Mouse (Mus musculus) kidney, postnatal 14 days (tissue): ENCODE data around the gene 9530003J23Rik.
"Not testable (repeated sequence)": the region's sequence is repeated elsewhere in the genome, so short reads cannot be mapped to it uniquely, and the experiment has no call there.

Experiments
- DNase-seq: peaks from one replicate; pipeline ENCODE4 v3.0.0; 2022; ENCODE audit warnings: mixed read lengths

The 9530003J23Rik gene

GRCm38 (mm10) chr10:117238603-117239002, at the start of gene 9530003J23Rik:
TSS of gene 9530003J23Rik (minus strand) at chr10:117238703.
- no peak for DNase-seq

- DNase-seq: no peak
Observed at GRCm38 (mm10) chr10:117287226-117287850, 48.8 kb upstream of the 9530003J23Rik start.

- DNase-seq: no peak
Observed at GRCm38 (mm10) chr10:117286366-117286970, 48.0 kb upstream of the 9530003J23Rik start.

- not testable (repeated sequence) for DNase-seq
Observed at GRCm38 (mm10) chr10:117285584-117285983, 47.1 kb upstream of the 9530003J23Rik start.

GRCm38 (mm10) chr10:117284578-117285520, 46.3 kb upstream of the 9530003J23Rik start:
- no peak for DNase-seq

- DNase-seq: no peak
Observed at GRCm38 (mm10) chr10:117283871-117284577, 45.5 kb upstream of the 9530003J23Rik start.

GRCm38 (mm10) chr10:117283196-117283595, 44.7 kb upstream of the 9530003J23Rik start:
- DNase-seq: not testable (repeated sequence)

- no peak for DNase-seq
Observed at GRCm38 (mm10) chr10:117282551-117282950, 44.0 kb upstream of the 9530003J23Rik start.

- DNase-seq: peak; percentile 37
Observed at GRCm38 (mm10) chr10:117282049-117282448, 43.5 kb upstream of the 9530003J23Rik start, which contains the start of gene Lyz2. TSS of gene Lyz2 (minus strand) at chr10:117282321.

GRCm38 (mm10) chr10:117281381-117281920, 42.9 kb upstream of the 9530003J23Rik start:
- no peak for DNase-seq

GRCm38 (mm10) chr10:117280000-117280399, 41.5 kb upstream of the 9530003J23Rik start:
- DNase-seq: no peak

GRCm38 (mm10) chr10:117278510-117278909, 40.0 kb upstream of the 9530003J23Rik start:
- not testable (repeated sequence) for DNase-seq

GRCm38 (mm10) chr10:117277779-117278178, 39.3 kb upstream of the 9530003J23Rik start:
- DNase-seq: not testable (repeated sequence)

- no peak for DNase-seq
Observed at GRCm38 (mm10) chr10:117275681-117276369, 37.3 kb upstream of the 9530003J23Rik start.

- DNase-seq: not testable (repeated sequence)
Observed at GRCm38 (mm10) chr10:117274645-117275044, 36.1 kb upstream of the 9530003J23Rik start.

- no peak for DNase-seq
Observed at GRCm38 (mm10) chr10:117272023-117272422, 33.5 kb upstream of the 9530003J23Rik start.

- no peak for DNase-seq
Observed at GRCm38 (mm10) chr10:117259870-117260269, 21.4 kb upstream of the 9530003J23Rik start.

GRCm38 (mm10) chr10:117235866-117236265, 2.6 kb downstream of the 9530003J23Rik start:
- no peak for DNase-seq

GRCm38 (mm10) chr10:117234825-117235224, 3.7 kb downstream of the 9530003J23Rik start:
- DNase-seq: no peak

- peak; percentile 82 for DNase-seq
Observed at GRCm38 (mm10) chr10:117229826-117230225, 8.7 kb downstream of the 9530003J23Rik start.

GRCm38 (mm10) chr10:117226002-117226401, 12.5 kb downstream of the 9530003J23Rik start:
- DNase-seq: no peak

- peak; percentile 27 for DNase-seq
Observed at GRCm38 (mm10) chr10:117225094-117225493, 13.4 kb downstream of the 9530003J23Rik start.
